Mouse (Mus musculus): ENCODE measurements at regions not wholly inside any gene's neighbourhood (a gene's known extent, or its start where the extent isn't known, plus 50 kb on each side); places are given as distances from the start of the nearest gene placed in this dataset.
A peak's percentile ranks its signal among the peaks of the same experiment; 100 is the strongest.
"Not testable (repeated sequence)": the region's sequence is repeated elsewhere in the genome, so short reads cannot be mapped to it uniquely, and the experiment has no call there.

GRCm38 (mm10) chr3:21891819-21892480 is 184.5 kb upstream of the Tbl1xr1 start:
- no peak for DNase-seq

GRCm38 (mm10) chr3:21892864-21893404 is 183.5 kb upstream of the Tbl1xr1 start:
- DNase-seq, result no peak

- DNase-seq, result peak in 1 of 2 experiments; percentile 31
Measured at GRCm38 (mm10) chr3:21895551-21895950, 180.9 kb upstream of the Tbl1xr1 start.

- DNase-seq, result no peak
Measured at GRCm38 (mm10) chr3:21898241-21898640, 178.2 kb upstream of the Tbl1xr1 start.

GRCm38 (mm10) chr3:21905384-21906073 is 170.9 kb upstream of the Tbl1xr1 start:
- DNase-seq, result peak in 1 of 2 experiments; percentile 25

GRCm38 (mm10) chr3:21908828-21909227 is 167.6 kb upstream of the Tbl1xr1 start:
- DNase-seq, result no peak

GRCm38 (mm10) chr3:21910080-21910479 is 166.4 kb upstream of the Tbl1xr1 start:
- no peak for DNase-seq

GRCm38 (mm10) chr3:21911071-21911470 is 165.4 kb upstream of the Tbl1xr1 start:
- no peak for DNase-seq

- DNase-seq, result no peak
Measured at GRCm38 (mm10) chr3:21917228-21917910, 159.1 kb upstream of the Tbl1xr1 start.

- DNase-seq, result no peak
Measured at GRCm38 (mm10) chr3:21918431-21918830, 158.0 kb upstream of the Tbl1xr1 start.

- DNase-seq, result no peak
Measured at GRCm38 (mm10) chr3:21919931-21920330, 156.5 kb upstream of the Tbl1xr1 start.

GRCm38 (mm10) chr3:21931951-21932350 is 144.5 kb upstream of the Tbl1xr1 start:
- DNase-seq, result no peak

- DNase-seq, result not testable (repeated sequence)
Measured at GRCm38 (mm10) chr3:21932696-21933095, 143.8 kb upstream of the Tbl1xr1 start.

- DNase-seq, result peak; percentile 23
Measured at GRCm38 (mm10) chr3:21934731-21935271, 141.7 kb upstream of the Tbl1xr1 start.

GRCm38 (mm10) chr3:21935571-21936261 is 140.7 kb upstream of the Tbl1xr1 start:
- DNase-seq, result peak; percentile 95 to 96

- DNase-seq, result no peak
Measured at GRCm38 (mm10) chr3:21936262-21936603, 140.2 kb upstream of the Tbl1xr1 start.

- DNase-seq, result peak in 1 of 2 experiments; percentile 12
Measured at GRCm38 (mm10) chr3:21936616-21937015, 139.8 kb upstream of the Tbl1xr1 start.

GRCm38 (mm10) chr3:21937281-21938035 is 139.0 kb upstream of the Tbl1xr1 start:
- DNase-seq, result no peak

GRCm38 (mm10) chr3:21938071-21938848 is 138.2 kb upstream of the Tbl1xr1 start:
- DNase-seq, result no peak

GRCm38 (mm10) chr3:21939738-21940137 is 136.7 kb upstream of the Tbl1xr1 start:
- DNase-seq, result no peak

GRCm38 (mm10) chr3:21941596-21941995 is 134.9 kb upstream of the Tbl1xr1 start:
- DNase-seq, result no peak
